Mouse (Mus musculus): ENCODE results near the gene Polk. TPM values are rescaled to one million over a fixed set of nuclear protein-coding genes. Genes with fewer than 3 reads are reported as not detected.

Polk gene
- polyA plus RNA-seq, 1 experiment from 2014 or later, result 8.6 TPM

- Histone ChIP-seq H3K36me3 (peaks cover 44% of the 10 kb centered on the region), H3K9me3 (no peaks in the 10 kb centered on the region), H3K4me3 (no peak overlapping the region), H3K4me1 (no peaks in the 10 kb centered on the region), H3K27me3 (ENCODE audit: insufficient read depth, poor library complexity, severe bottlenecking) (no peaks in the 10 kb centered on the region), H3K27ac (no peak overlapping the region)
- DNase-seq (ENCODE audit: low spot score), result no peak
- 90% methylated on average over 6 of the region's 6 CpGs for WGBS
These were observed 54.4 kb downstream of the Polk start for GRCm38 (mm10) chr13:96487968-96488367.

DNA sequence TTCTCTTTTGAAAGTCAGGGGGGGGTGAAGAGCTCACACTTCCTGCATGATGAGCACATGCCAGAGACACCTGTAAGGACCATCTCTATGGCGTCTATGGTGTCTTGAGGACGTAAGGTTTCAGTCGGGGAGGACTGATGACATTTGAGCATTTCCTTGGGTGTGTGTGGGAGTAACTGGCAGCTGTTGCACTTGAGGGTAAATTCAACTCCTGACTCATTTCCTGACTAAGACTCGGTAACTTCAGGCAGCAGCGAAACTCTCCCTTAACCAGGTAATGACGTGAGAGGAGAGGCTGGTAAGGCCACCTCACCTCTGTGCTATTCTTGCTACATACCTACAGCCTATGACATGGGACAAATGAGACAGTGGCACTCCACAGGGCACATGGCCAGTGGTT lies 55.1 kb downstream of the Polk start:
- Histone ChIP-seq H3K4me3 (no peak overlapping the region), H3K27ac (no peak overlapping the region), H3K4me1 (no peaks in the 10 kb centered on the region), H3K9me3 (no peaks in the 10 kb centered on the region), H3K36me3 (peaks cover 43% of the 10 kb centered on the region), H3K27me3 (ENCODE audit: insufficient read depth, poor library complexity, severe bottlenecking) (no peaks in the 10 kb centered on the region)
- DNase-seq (ENCODE audit: low spot score), result no peak
- WGBS, result 84% methylated on average over 6 of the region's 6 CpGs

DNA sequence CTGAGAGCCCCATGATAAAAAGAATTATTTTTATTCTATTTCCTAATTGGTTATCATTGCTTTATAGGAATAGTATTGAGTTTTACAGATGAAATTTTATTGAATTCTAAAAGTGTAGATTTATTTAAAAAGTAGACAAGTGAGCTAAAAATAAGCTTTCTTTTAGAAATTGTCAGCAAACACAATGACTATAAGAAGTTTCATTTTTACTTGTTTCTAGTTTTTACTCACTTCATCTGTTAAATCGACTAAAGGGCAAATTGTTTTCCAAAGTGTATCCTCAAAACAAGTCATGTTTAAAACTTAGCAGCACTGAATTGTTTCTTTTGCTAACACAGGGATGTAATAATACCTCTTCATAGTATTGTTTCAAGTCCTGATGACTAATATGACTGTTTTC lies 63.4 kb downstream of the Polk start:
- Histone ChIP-seq H3K4me1 (no peaks in the 10 kb centered on the region), H3K36me3 (peaks cover 8% of the 10 kb centered on the region), H3K9me3 (no peaks in the 10 kb centered on the region), H3K27me3 (ENCODE audit: insufficient read depth, poor library complexity, severe bottlenecking) (no peaks in the 10 kb centered on the region), H3K4me3 (no peak overlapping the region), H3K27ac (no peak overlapping the region)
- no peak for DNase-seq (ENCODE audit: low spot score)
- WGBS, result 87% methylated on average over 1 of the region's 1 CpGs

- no peak overlapping the region for H3K27ac ChIP-seq
- no peaks in the 10 kb centered on the region for H3K4me1 ChIP-seq
- no peak for DNase-seq (ENCODE audit: low spot score)
- H3K27me3 ChIP-seq (ENCODE audit: insufficient read depth, poor library complexity, severe bottlenecking), result no peaks in the 10 kb centered on the region
- 87% methylated on average over 4 of the region's 4 CpGs for WGBS
- H3K4me3 ChIP-seq, result no peak overlapping the region
- H3K36me3 ChIP-seq, result no peaks in the 10 kb centered on the region
- H3K9me3 ChIP-seq, result no peaks in the 10 kb centered on the region
These were observed 65.2 kb downstream of the Polk start for GRCm38 (mm10) chr13:96477226-96477625.

- Histone ChIP-seq H3K4me3 (no peak within 1 kb of the TSS), H3K4me1 (no peaks in the 10 kb centered on the region), H3K36me3 (no peaks in the 10 kb centered on the region), H3K27ac (no peak within 1 kb of the TSS), H3K27me3 (ENCODE audit: insufficient read depth, poor library complexity, severe bottlenecking) (no peaks in the 10 kb centered on the region), H3K9me3 (no peaks in the 10 kb centered on the region)
- no peak for DNase-seq (ENCODE audit: low spot score)
- 87% methylated on average over 14 of the region's 14 CpGs for WGBS
These were observed 71.4 kb downstream of the Polk start, which contains the start of gene Ankdd1b for GRCm38 (mm10) chr13:96470957-96471356. Gene Ankdd1b, minus strand, starts transcription at chr13:96471198.

DNA sequence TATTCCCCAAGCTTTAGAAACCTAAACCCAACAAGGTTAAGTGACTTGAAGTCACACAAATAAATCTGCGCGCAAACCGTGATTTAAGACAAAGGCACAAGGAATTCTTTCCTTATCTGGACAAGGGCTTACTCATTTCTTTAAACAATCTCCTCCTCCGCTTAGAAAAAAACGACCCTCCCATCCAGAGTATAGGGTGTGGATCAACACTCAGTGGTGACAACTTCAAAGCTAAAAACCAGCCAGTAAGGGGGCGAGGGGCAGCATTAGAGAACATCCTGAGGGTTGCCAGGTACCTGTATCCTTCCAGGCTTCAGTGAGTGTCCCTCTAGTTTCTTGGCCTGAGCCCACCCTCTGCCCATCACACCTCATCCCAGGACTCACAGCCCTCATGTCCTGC lies 71.8 kb downstream of the Polk start:
- DNase-seq (ENCODE audit: low spot score), result no peak
- no peaks in the 10 kb centered on the region for H3K36me3 ChIP-seq
- H3K9me3 ChIP-seq, result no peaks in the 10 kb centered on the region

DNA sequence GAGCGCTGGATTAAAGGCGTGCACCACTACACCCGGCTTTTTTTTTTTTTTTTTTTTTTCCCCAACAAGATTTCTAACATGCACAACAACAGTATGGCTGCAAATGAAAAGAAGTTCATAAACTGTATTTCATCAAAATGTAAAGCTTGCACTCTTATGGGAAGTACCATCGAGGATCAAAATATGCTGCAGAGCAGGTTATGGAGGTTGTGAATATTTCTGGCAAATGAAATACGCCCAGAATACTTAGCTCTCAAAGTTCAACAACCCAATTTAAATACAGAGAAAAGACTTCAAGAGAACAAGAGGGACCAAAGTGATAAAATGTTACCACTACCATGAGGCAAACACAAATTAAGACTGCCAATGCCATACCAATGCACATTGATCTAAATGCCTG lies 73.7 kb downstream of the Polk start:
- no peaks in the 10 kb centered on the region for H3K4me1 ChIP-seq
- no peaks in the 10 kb centered on the region for H3K27me3 ChIP-seq (ENCODE audit: insufficient read depth, poor library complexity, severe bottlenecking)
- 82% methylated on average over 5 of the region's 5 CpGs for WGBS
- no peak for DNase-seq (ENCODE audit: low spot score)
- H3K27ac ChIP-seq, result no peak overlapping the region
- H3K4me3 ChIP-seq, result no peak overlapping the region
- H3K9me3 ChIP-seq, result no peaks in the 10 kb centered on the region
- H3K36me3 ChIP-seq, result no peaks in the 10 kb centered on the region

More for the DNA sequence above, 71.8 kb downstream of the Polk start:
- Histone ChIP-seq H3K4me3 (no peak overlapping the region), H3K4me1 (no peaks in the 10 kb centered on the region), H3K27ac (no peak overlapping the region), H3K27me3 (ENCODE audit: insufficient read depth, poor library complexity, severe bottlenecking) (no peaks in the 10 kb centered on the region)
- 60% methylated on average over 6 of the region's 6 CpGs for WGBS

GRCm38 (mm10) chr13:96465315-96465714 lies 77.1 kb downstream of the Polk start:
- Histone ChIP-seq H3K36me3 (no peaks in the 10 kb centered on the region), H3K4me3 (no peak overlapping the region), H3K9me3 (no peaks in the 10 kb centered on the region), H3K27me3 (ENCODE audit: insufficient read depth, poor library complexity, severe bottlenecking) (no peaks in the 10 kb centered on the region), H3K4me1 (no peaks in the 10 kb centered on the region), H3K27ac (no peak overlapping the region)
- no peak for DNase-seq (ENCODE audit: low spot score)
- WGBS, result 44% methylated on average over 5 of the region's 5 CpGs

- no peaks in the 10 kb centered on the region for H3K4me1 ChIP-seq
- H3K9me3 ChIP-seq, result no peaks in the 10 kb centered on the region
- H3K27me3 ChIP-seq (ENCODE audit: insufficient read depth, poor library complexity, severe bottlenecking), result no peaks in the 10 kb centered on the region
- no peaks in the 10 kb centered on the region for H3K36me3 ChIP-seq
- 73% methylated on average over 1 of the region's 1 CpGs for WGBS
- DNase-seq (ENCODE audit: low spot score), result no peak
- H3K4me3 ChIP-seq, result no peak overlapping the region
- H3K27ac ChIP-seq, result no peak overlapping the region
These were observed 79.7 kb downstream of the Polk start for GRCm38 (mm10) chr13:96462644-96463043.

DNA sequence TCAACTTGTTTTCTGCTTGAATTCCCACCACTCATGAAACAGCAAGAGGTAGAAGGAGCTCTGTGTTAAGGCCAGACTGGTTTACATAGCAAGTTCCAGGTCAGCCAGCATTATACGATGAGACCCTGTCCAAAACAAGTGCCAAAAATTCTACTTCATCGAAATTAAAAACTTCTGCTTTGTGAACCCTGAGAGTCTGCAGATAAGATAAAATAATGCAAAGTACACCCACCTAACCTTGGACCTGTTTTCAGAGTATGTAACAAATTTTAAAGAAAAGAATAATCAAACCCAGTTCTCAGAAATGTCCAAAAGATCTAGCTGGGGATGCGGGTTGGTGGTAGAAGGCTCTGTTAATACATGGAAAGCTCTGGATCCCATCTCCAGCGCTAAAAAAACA lies 83.8 kb downstream of the Polk start:
- no peak for DNase-seq (ENCODE audit: low spot score)
- WGBS, result 76% methylated on average over 4 of the region's 4 CpGs
- Histone ChIP-seq H3K4me3 (no peak overlapping the region), H3K27me3 (ENCODE audit: insufficient read depth, poor library complexity, severe bottlenecking) (no peaks in the 10 kb centered on the region), H3K36me3 (no peaks in the 10 kb centered on the region), H3K9me3 (no peaks in the 10 kb centered on the region), H3K4me1 (no peaks in the 10 kb centered on the region), H3K27ac (no peak overlapping the region)

- H3K27ac ChIP-seq, result no peak overlapping the region
- no peak for DNase-seq (ENCODE audit: low spot score)
- H3K9me3 ChIP-seq, result no peaks in the 10 kb centered on the region
- no peaks in the 10 kb centered on the region for H3K4me1 ChIP-seq
- no peaks in the 10 kb centered on the region for H3K36me3 ChIP-seq
- WGBS, result 72% methylated on average over 5 of the region's 5 CpGs
- H3K27me3 ChIP-seq (ENCODE audit: insufficient read depth, poor library complexity, severe bottlenecking), result no peaks in the 10 kb centered on the region
- no peak overlapping the region for H3K4me3 ChIP-seq
These were observed 84.4 kb downstream of the Polk start for GRCm38 (mm10) chr13:96458018-96458417.

GRCm38 (mm10) chr13:96457566-96457965 lies 84.8 kb downstream of the Polk start:
- WGBS, result 80% methylated on average over 5 of the region's 5 CpGs
- Histone ChIP-seq H3K36me3 (no peaks in the 10 kb centered on the region), H3K27ac (no peak overlapping the region), H3K4me1 (no peaks in the 10 kb centered on the region), H3K27me3 (ENCODE audit: insufficient read depth, poor library complexity, severe bottlenecking) (no peaks in the 10 kb centered on the region), H3K4me3 (no peak overlapping the region), H3K9me3 (no peaks in the 10 kb centered on the region)
- no peak for DNase-seq (ENCODE audit: low spot score)

GRCm38 (mm10) chr13:96454288-96454687 lies 88.1 kb downstream of the Polk start:
- H3K4me3 ChIP-seq, result no peak overlapping the region

GRCm38 (mm10) chr13:96452621-96453020 lies 89.8 kb downstream of the Polk start:
- H3K27me3 ChIP-seq (ENCODE audit: insufficient read depth, poor library complexity, severe bottlenecking), result no peaks in the 10 kb centered on the region
- no peak overlapping the region for H3K27ac ChIP-seq
- WGBS, result 83% methylated on average over 3 of the region's 3 CpGs
- H3K4me1 ChIP-seq, result no peaks in the 10 kb centered on the region
- H3K9me3 ChIP-seq, result no peaks in the 10 kb centered on the region
- H3K4me3 ChIP-seq, result no peak overlapping the region
- DNase-seq (ENCODE audit: low spot score), result peak; percentile 61
- H3K36me3 ChIP-seq, result no peaks in the 10 kb centered on the region

More at GRCm38 (mm10) chr13:96454288-96454687, 88.1 kb downstream of the Polk start:
- Histone ChIP-seq H3K9me3 (no peaks in the 10 kb centered on the region), H3K27me3 (ENCODE audit: insufficient read depth, poor library complexity, severe bottlenecking) (no peaks in the 10 kb centered on the region), H3K4me1 (no peaks in the 10 kb centered on the region), H3K27ac (no peak overlapping the region), H3K36me3 (no peaks in the 10 kb centered on the region)
- WGBS, result 72% methylated on average over 3 of the region's 3 CpGs
- DNase-seq (ENCODE audit: low spot score), result peak; percentile 63

Data from heart, embryonic 10.5 days (tissue).